In genomic region chr4:141570821-141571220, GRCm38 (mm10) we compare ENCODE assay signal across 2 mouse cellular contexts.
TF ChIP-seq lines count a peak whose summit lies in the region.

No protein-coding gene starts in this region.

TF ChIP-seq in ES-E14, 5 proteins besides CTCF, POLR2A, EP300 and RAD21:
- no peak for TF ChIP-seq HCFC1 (IDR thresholded peaks at IDR 0.05; ENCODE audit: borderline replicate concordance, insufficient read depth, low read length)
- TF ChIP-seq CHD2 (IDR thresholded peaks at IDR 0.05; ENCODE audit: low read depth, low read length), result no peak
- no peak for TF ChIP-seq ZNF384 (IDR thresholded peaks at IDR 0.05; ENCODE audit: low read depth, low read length)
- no peak for TF ChIP-seq ZC3H11A (IDR thresholded peaks at IDR 0.05; ENCODE audit: borderline replicate concordance, low read depth, low read length)
- no peak for TF ChIP-seq MAFK (IDR thresholded peaks at IDR 0.05; ENCODE audit: insufficient read depth, low read depth, low read length)

TF ChIP-seq in myocyte, 11 proteins besides CTCF, POLR2A, EP300 and RAD21:
- TF ChIP-seq REST (IDR thresholded peaks at IDR 0.05; ENCODE audit: insufficient read depth, insufficient read length) (no peak), SRF (IDR thresholded peaks at IDR 0.05; ENCODE audit: control insufficient read depth, insufficient read length, low read depth) (no peak), TCF12 (IDR thresholded peaks at IDR 0.05; ENCODE audit: insufficient read depth, poor library complexity, severe bottlenecking) (no peak), USF1 (IDR thresholded peaks at IDR 0.05; ENCODE audit: low read depth) (no peak), CEBPB (IDR thresholded peaks at IDR 0.05; ENCODE audit: insufficient read depth, poor library complexity, severe bottlenecking) (no peak), MYOD1 (IDR thresholded peaks at IDR 0.05; ENCODE audit: control insufficient read depth in 1 of 3, insufficient read length in 2 of 3, low read depth in 2 of 3) (no peak), TCF3 (IDR thresholded peaks at IDR 0.05; ENCODE audit: insufficient read length, low read depth) (no peak), MAX (IDR thresholded peaks at IDR 0.05; ENCODE audit: low read depth) (no peak), E2F4 (IDR thresholded peaks at IDR 0.05; ENCODE audit: insufficient read depth) (no peak), POLR2AphosphoS2 (IDR thresholded peaks at IDR 0.05; ENCODE audit: insufficient read length, low read depth) (no peak), MYOG (IDR thresholded peaks at IDR 0.05; ENCODE audit: control insufficient read depth in 1 of 3, insufficient read depth in 1 of 3, insufficient read length in 2 of 3, low read depth in 2 of 3) (no peak)
